Mouse (Mus musculus): ENCODE measurements at regions not wholly inside any gene's neighbourhood (a gene's known extent, or its start where the extent isn't known, plus 50 kb on each side); places are given as distances from the start of the nearest gene placed in this dataset.
"Not testable (repeated sequence)": the region's sequence is repeated elsewhere in the genome, so short reads cannot be mapped to it uniquely, and the experiment has no call there.

DNA sequence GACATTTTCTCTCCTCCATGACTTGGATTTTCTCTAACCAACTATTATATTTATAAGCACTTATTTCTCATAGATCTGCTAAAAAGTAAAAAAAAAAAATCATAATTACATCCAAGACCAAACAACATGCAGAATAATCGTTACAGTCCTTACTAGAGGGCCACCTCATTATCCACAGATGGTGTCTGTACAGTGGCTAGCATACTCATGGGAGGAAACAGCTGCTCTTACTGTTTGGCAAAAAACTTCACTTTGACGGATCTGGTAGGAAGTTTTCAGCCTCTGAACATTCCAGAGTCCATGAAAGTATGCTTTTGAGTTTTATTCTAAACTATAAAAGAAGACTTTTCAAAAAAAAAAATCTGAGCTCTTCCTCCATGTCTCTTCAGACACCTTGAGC lies 159.1 kb upstream of the Gm10306 start:
- no peak for DNase-seq (ENCODE audit: low read depth)

DNA sequence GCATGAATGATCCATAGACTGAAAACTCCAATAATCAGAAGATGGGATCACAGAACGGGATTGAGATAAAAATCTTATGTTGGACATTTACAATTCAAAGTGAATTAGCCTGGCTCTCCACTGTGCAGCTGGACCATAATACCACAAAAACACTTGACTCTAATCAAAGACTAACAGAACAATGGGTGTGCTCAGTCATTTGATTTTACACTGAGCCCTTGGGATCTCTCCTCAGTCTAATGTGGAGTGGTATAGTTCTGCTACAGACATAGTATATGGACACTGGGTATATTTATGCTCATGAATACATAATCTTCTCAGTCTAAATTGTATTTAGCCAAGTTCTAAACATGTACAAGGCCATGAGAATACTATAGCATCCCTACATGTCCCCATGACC lies 149.4 kb upstream of the Gm10306 start:
- DNase-seq (ENCODE audit: low read depth): no peak

GRCm38 (mm10) chr4:94407503-94407902 lies 148.8 kb upstream of the Gm10306 start:
- DNase-seq (ENCODE audit: low read depth): no peak

GRCm38 (mm10) chr4:94412661-94413060 lies 143.7 kb upstream of the Gm10306 start:
- no peak for DNase-seq (ENCODE audit: low read depth)

DNA sequence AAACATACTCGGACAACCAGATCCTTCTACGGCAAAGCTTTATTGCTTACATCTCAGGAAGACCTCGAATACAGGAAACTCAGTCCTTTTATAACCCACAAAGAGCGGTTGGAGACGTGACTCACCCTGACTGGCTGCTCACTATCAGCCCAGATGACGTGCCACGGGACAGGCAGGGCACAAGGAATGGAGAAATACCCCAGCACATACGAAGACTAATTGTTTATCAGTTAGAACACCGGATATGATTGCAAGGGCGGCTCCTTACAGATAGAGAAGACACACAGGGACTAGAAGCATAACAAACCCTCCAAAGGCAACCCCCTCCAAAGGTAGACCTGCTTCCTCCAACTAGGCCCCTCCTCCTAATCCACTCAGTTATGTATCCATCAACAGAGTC lies 130.8 kb upstream of the Gm10306 start:
- DNase-seq (ENCODE audit: low read depth): not testable (repeated sequence)

DNA sequence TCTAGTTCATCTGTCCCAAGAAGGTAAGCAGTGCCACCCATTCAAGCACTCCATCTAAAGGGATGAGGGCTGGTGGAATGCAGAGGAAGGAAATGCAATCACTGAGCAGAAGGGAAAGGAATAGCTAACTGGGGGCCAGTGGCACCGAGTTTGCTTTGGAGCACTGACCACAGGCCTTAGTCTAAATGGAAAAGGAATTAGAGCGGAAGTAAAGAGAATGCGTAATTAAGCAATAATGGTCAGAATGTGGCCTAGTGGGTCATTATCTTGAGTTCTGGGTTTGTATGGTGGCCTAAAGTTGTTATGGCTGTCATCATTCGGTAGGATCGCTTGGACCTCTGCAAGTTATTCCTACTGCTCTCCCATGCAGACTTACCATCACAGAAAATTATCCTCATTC lies 128.8 kb upstream of the Gm10306 start:
- no peak for DNase-seq (ENCODE audit: low read depth)

- no peak for DNase-seq (ENCODE audit: low read depth)
Observed at GRCm38 (mm10) chr4:94432005-94432404, 124.3 kb upstream of the Gm10306 start.

DNA sequence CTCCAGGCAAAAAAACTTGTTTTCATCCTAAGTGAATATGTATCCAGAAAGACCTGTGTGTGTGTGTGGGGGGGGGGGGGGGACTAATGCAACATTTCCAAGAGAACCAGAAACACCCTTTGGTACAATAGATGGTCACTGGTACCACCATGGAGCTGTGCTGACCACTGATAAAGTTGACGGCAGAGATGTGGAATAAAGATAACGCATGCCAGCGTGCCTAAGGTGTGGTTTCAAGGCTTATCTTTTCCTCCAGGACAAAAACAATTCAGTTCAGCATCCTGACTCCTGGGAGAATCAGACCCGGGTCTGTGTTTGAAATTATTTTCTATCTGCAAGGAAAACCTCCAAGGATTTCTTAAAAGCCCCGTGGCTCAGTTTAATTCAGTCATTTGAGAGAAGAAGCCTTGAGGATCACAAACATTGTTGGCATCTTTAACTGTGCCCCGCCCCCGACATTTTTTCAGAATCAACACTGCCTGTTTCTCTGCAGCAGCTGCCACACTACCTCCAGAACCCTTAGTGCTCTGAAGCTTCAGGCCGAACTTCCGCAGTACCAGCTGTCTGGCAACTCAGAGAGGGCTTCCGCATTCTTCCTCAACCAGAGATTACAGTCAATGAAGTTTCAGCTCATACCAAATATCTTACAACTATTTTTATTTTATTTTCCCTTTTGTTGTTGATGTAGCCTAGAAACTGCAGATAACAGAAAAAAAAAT lies 118.5 kb upstream of the Gm10306 start:
- peak; percentile 9 for DNase-seq (ENCODE audit: low read depth)

- no peak for DNase-seq (ENCODE audit: low read depth)
Observed at GRCm38 (mm10) chr4:94439159-94439836, 117.0 kb upstream of the Gm10306 start.

- DNase-seq (ENCODE audit: low read depth): no peak
Observed at GRCm38 (mm10) chr4:94446604-94447003, 109.7 kb upstream of the Gm10306 start.

Data from NIH3T3 (cell line).